Mouse (Mus musculus) liver, adult (tissue): ENCODE data around the gene Nkpd1.

Experiments used
- GATA4 ChIP-seq: IDR thresholded peaks from 2 replicates; pipeline ENCODE4 v1.6.1; 2014; ENCODE audit warnings: mild to moderate bottlenecking, low read length; ENCODE audit not compliant: insufficient replicate concordance

The Nkpd1 gene

DNA sequence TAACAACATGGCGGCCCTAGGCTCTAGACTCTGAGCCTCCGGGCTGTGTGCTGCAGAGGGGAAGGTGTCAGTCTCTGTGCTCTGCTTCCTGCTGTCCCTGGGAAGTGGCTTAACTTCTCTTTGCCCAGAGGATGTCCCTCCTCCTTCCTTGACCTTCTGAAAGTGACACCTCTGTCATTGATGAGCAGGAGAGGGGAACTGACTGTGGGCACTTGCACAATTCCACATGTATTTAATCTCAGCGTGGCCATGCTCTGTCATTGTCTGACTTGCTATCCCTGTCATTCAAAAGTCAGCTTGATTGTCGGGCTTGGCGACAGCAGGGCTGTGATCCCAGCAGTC lies 21.5 kb upstream of the Nkpd1 start:
- no peak for TF ChIP-seq GATA4

- no peak for TF ChIP-seq GATA4
These were observed 19.3 kb upstream of the Nkpd1 start for GRCm38 (mm10) chr7:19498326-19498725.

DNA sequence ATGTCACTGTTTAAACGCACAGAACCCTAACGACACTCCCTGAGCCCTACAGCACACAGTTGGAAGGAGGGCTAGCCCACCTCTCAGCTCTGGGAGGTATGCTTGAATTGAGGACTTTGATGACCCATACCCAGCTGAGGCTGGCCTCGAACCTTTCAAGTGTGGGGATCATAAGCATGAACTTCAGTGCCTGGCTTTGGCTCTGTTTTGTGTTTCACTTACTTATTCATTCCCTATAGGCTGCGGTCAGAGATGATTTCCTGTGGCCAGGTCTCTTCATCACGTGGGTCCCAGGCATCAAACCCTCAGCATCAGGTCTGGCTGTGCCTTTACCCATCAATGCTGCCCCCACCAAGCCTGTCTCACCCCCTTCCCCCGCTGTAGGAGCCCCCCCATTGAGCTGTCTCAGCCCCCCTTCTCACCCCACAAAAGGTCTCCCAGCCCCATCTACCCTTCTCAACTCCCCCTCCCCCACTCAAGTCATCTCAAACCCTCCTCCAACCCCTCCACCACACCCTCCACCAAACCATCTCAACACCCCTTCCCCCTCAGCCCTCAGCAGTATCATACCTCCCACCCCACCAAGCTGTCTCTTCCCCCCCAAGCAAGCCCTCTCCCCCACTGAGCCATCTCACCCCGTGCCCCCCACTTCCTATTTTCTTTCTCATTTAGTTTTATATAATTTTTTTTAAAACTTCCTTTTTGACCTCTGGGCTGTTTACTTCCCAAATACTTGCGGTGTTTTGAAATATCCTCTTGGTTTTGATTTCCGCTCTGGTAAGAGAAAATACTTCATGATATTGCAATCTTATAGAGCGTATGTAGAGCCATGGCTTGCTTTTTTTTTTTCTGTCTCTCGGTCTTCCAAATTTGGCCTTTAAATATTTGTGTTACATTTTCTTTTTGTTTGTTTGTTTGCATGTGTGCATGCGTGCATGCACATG lies 16.9 kb upstream of the Nkpd1 start:
- no peak for TF ChIP-seq GATA4

GRCm38 (mm10) chr7:19501658-19502057 lies 16.0 kb upstream of the Nkpd1 start:
- no peak for TF ChIP-seq GATA4

DNA sequence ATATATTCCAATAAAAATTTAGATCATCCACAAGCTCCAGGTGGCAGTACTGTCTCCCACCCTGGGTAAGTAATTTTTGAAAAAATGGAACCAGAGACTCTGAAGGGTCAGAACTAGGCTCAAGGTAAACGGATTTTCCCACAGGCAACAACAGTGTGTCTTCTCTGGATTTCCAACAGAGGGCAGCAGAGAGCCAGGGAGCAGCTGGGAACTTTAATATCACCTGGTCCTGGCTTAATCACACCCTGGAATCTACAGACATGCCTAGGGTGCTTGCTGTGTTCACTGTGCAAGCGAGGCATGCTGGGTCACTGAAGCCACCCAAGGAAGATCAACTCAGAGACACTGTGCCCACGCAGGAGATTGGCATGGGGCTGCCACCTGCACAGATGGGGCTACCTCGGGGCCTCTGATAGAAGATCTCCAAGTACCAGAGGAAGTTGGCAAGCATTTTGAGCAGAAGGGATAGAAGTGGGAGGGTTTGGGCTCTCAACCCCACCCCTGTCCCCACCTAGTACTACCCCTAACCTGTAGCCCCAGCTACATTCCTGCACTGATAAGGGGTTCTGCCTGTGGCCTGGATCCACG lies 14.1 kb upstream of the Nkpd1 start:
- TF ChIP-seq GATA4 = no peak

DNA sequence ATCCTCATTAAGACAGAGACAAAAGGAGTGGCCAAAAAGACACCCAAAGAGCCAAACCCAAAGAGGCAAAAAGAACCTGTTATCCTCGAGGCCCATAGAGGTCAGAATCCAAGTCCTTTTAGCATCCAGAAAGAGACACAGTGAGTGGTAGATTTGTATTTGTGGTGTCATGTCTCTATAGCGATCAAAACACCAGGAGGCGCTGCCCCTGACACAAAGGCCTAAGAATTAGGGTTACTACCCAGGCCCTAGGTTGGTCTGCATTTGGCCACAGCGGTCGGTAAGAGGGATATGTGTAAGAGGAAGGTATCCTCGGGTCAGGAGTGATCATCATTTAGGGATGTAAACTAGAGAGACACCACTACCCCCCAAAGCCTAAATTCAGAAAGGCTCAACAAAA lies 11.3 kb upstream of the Nkpd1 start:
- TF ChIP-seq GATA4 = no peak

DNA sequence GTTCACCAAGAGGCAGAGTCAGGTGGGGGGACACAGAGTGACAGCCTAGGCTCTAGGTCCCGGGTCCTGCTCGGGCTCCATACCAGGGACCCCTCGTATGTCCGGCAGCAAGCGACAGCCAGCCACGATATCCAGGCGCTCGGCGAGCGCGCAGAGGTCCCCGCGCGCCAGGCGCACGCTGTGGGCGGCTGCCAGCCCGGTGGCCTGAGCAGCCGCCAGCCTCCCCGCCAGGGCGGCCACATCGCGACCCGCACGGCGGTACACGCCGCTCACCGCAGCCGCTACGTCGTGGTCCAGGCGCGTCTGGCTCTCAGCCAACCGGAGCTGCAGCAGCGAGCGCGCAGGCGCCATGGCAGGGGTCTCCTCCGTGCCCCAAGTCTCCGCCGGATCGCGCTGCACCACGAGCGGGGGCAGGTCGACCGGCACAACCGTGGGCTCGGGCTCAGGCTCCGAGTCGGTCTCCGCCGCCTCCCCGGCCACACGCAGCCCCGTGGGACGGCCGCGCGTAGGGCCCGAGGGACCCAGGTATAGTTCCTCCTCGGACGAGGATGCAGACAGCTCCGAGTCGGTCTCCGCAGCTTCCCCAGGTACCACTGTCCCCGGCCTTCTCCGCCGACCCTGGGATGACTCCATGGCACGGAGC lies 10.5 kb upstream of the Nkpd1 start:
- TF ChIP-seq GATA4 = no peak

- no peak for TF ChIP-seq GATA4
These were observed 10.0 kb upstream of the Nkpd1 start for GRCm38 (mm10) chr7:19507612-19507981.

DNA sequence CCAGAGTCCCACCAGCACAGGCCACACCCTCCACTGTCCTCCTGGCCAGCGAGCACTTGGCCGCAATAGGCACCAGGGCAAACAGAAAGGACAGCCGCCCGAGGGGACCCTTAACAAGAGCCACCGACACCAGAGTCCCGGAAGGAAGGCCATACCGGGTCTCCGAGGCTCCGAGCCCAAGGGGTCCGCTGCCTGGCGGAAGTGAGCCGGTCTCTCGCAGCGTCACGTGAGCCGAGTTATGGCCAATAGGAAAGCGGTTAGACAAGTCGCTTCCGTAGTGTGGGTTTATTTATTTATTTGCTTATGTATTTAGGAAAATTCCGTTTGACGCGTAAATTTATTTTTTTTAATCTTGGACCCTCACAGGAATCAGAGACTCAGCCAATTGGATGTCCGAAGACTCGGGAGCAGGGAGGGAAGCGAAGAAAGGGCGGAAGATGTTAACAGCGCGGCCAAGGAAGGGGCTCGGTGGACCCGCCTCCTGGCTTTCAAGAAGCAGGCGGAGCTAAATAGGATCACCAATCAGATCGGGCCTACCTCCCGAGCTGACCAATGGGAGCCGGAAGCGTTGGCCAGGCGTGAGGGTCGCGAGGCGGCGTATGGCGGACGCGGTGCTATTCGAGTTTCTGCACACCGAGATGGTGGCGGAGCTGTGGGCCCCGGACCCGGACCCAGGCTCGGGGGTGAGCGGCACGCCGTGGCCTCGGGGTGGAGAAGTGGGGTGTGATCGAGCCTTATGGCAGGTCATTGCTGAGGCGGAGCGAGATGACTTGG lies 9.3 kb upstream of the Nkpd1 start, which contains the start of the genes Bloc1s3 and Trappc6a:
Bloc1s3 (minus strand) TSS at position 218 of the 774 bp plus-strand sequence.
Trappc6a (plus strand) TSS at position 246 of the 774 bp plus-strand sequence.
- TF ChIP-seq GATA4 = no peak; the same call in 1 of the 2 replicates

DNA sequence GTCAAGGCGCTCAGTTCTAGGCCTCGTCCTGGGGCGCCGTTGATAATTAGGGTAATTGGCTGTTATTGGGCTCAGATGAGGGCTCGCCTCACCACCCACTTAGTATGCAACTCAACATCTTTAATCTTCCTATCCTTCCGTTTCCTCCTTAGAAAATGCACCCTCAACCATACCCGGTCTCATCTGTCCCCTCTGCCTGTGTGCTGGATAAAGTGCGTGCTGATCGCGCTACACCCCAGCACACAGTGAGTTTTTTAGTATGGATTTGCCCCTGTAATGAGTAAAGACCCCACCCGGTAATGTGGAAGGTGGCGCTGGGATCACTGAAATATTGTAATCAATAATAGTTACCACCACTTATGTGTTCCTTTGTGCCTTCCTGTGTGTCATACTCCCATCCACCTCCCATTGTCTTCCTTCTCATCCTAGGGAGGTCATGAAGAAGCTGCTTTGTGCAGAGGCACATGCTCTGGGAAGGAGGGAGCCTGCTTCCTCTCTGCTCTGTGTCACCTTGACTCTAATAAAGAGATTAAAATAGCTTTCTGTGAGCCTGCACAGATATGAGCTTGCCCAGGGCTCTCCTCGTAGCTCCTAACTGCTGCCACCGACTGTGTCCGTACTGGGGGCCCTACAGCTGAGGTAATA lies 8.6 kb upstream of the Nkpd1 start:
- no peak for TF ChIP-seq GATA4

GRCm38 (mm10) chr7:19509786-19510185 lies 7.9 kb upstream of the Nkpd1 start:
- no peak for TF ChIP-seq GATA4

- no peak for TF ChIP-seq GATA4
These were observed 5.3 kb upstream of the Nkpd1 start for GRCm38 (mm10) chr7:19512353-19512752.

DNA sequence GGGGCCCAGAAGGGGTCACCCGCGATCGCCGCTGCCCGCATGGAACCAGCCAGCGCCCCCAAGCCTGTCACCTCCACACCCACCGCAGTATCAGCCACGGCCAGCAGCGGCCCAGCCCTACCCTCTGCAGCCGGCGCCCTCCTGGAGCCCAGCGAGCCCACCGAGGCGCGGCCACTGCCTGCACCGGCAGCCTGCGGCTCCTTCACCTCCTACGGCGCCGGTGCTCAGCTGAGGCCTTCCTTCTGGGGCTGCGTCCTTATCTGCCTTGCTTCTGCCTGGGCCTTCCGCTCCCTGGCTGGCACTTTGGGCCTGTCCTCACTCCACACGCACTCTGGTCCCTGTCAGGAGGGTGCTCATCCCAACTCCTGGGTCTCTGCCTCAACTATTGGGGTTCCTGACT lies 2.4 kb downstream of the Nkpd1 start:
- TF ChIP-seq GATA4 = no peak

- no peak for TF ChIP-seq GATA4
These were observed 5.5 kb downstream of the Nkpd1 start for GRCm38 (mm10) chr7:19523017-19523756.

DNA sequence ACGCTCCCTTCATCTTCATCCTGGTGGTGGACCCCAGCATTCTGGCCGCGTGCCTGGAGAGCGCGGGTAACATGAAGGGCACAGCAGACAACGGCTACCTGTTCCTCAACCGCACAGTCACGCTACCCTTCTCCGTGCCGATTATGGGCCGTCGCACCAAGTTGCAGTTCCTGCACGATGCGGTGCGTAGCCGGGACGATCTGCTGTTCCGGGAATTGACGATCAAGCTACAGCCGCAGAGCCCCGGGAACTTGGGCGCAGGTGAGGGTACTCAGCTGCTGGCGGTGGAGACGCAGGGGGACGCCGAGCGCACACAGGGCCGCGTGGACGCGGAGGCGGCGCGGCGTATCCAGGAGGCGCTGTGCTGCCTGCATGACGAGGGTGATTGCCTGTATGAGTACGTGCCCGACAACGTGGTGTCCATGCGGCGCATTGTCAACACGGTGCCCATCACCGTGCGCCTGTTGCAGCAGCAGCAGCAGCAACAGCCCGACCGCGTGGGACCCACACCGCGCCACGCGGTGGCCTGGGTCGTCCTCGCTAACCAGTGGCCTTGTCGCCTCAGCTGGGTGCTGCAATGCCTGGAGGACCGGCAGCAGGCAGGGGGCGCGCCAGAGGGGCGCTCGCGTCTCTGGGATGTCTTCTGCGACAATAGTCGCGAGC lies 6.2 kb downstream of the Nkpd1 start:
- no peak for TF ChIP-seq GATA4
